Mouse (Mus musculus) left cerebral cortex, adult 8-10 months (tissue): ENCODE results near the gene Kctd6. TPM values are rescaled to one million over a fixed set of nuclear protein-coding genes. Genes with fewer than 3 reads are reported as not detected.
A peak's percentile ranks its signal among the peaks of the same experiment; 100 is the strongest.
"Not testable (repeated sequence)": the region's sequence is repeated elsewhere in the genome, so short reads cannot be mapped to it uniquely, and the experiment has no call there.

ENCODE experiments used
- DNase-seq, 2 experiments: peaks; one replicate each; pipeline ENCODE4 v3.0.0; 2022; ENCODE audit warnings: low spot score in 2 of 2
- total RNA-seq, 4 experiments: library from RNA; stranded (reverse); gene quantifications; 2 replicates each; pipeline ENCODE4 v1.2.4; 2022

Gene Kctd6
- total RNA-seq = 10 to 100 TPM; 34.4 to 40.6 (median 39.0) TPM

DNA sequence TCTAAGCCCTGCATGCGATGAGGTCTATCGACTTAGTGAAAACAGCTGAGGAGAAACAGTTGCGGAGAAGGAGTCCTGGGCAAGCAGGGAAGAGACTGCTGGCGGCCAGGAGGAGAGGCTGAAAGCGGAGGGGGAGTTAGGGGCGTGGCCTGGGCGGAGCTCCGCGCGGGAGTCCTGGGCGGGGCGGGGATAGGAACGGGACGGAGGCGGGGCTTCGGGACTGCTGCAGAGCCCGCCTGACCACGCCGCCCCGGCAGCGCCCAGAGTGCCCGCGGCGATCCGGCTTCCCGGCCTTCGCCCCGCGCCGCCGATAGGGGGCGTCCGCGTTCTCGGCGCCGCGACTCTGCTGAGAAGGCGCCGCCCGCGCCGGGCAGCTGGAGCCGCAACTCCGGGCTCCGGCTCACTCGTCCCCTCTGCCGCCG is at the start of gene Kctd6:
Gene Kctd6, plus strand, starts transcription at position 338 of the 422 bp plus-strand sequence.
- DNase-seq = peak; percentile 86 to 97

GRCm38 (mm10) chr14:8164463-8164862 is 49.5 kb upstream of the Kctd6 start:
- DNase-seq = no peak

GRCm38 (mm10) chr14:8172507-8173410 is 41.2 kb upstream of the Kctd6 start, which contains the start of gene Pdhb:
Gene Pdhb, minus strand, starts transcription at chr14:8173025.
- peak; percentile 93 to 100 for DNase-seq

DNA sequence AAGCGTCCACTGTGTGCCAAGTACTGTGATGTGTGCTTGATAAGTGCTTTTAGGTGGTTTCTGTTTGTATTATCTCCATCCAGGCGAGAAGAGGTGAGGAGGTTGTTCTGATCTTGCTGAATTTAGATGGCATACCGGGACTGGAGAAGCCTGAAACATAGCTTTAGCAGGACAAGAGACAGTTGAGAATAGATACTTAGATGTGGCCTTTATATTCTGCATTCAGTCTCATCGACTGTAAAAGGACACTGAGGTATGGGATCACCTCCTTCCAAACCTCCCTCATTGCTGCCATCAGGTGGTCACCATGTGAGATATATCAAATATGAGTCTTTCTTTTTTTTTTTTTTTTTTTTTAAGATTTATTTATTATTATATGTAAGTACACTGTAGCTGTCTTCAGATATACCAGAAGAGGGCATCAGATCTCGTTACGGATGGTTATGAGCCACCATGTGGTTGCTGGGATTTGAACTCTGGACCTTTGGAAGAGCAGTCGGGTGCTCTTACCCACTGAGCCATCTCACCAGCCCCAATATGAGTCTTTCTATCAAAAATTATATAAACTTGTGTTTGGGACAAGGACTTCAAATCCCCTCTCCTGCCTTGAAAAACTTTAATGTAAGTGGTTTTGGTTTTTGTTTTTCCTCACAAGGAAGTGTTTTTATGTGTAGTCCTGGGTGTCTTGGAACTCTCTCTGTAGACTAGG is 40.2 kb upstream of the Kctd6 start:
- DNase-seq = not testable (repeated sequence)

DNA sequence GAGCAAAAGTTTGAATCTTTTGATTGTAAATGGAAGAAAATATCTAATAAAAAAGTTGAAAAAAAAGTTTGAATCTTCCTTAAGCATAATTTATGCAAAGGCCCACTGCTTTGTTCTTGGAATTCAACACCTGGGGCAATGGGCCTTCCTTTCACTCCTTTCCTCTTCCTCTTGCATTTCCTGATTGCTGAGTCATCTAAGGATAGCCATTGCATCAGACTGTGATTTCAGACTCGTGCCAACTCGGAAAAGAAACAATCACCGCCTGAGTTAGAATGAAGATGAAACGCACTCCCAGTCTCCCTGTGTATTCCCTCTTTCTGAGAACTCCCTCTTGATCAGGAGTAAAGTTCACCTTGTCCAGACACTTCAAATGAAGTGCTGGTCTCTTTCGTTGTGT is 39.3 kb upstream of the Kctd6 start:
- no peak for DNase-seq

- no peak for DNase-seq
These were observed 37.7 kb upstream of the Kctd6 start for GRCm38 (mm10) chr14:8176251-8176650.

- no peak for DNase-seq
These were observed 33.4 kb upstream of the Kctd6 start for GRCm38 (mm10) chr14:8180371-8181035.

- no peak for DNase-seq
These were observed 30.6 kb upstream of the Kctd6 start for GRCm38 (mm10) chr14:8183330-8183729.

DNA sequence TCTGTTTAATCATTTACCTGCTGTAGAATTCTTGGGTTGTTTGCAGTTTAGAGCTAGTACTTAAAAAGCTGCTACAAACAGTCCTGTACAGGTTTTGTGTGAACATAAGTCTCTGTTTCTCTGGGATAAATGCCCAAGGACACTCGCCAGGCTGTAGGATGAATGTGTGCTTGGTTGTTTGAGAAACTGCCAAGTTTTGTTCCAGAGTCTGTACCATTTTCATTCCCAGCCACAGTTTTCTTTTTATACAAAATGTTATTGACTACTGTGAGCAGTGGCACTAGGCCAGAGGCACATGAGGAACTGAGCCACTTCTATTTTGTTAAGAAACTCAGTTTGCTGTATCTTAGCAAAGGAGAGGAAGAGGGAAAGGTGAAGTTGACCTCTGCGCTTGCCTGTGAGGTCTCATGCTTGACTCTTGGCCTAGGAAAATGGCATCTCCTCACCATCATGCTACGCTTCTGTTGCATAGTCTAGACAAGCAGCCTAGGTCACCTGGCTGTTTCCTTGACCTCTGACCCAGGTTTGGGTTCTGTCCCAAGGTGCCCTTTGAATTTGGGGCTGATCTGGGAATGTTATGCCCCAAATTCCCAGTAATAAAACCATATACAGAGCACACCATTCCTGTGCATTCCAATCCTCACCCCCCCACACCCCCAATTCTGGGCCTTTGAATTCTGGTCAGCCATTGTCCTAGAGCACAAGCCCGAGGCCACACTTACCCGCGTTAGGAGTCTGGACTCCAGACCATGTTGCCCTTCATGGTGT is 27.5 kb upstream of the Kctd6 start:
- peak in 1 of 2 experiments; percentile 87 for DNase-seq

DNA sequence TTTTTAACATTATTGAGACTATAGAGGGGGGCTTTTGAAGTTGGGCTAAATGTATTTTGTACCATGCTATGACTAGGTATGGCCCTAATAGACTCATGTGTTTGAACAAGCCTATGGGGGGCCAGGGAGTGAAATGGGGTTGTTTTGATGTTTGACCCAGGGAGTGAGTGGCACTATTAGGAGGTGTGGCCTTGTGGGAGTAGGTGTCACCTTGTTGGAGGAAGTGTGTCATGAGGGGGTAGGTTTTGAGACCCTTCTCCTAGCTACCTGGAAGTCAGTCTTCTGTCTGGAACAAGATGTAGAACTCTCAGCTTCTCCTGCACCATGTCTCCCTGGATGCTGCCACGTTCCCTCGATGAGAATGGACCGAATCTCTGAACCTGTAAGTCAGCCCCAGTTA is 23.4 kb upstream of the Kctd6 start:
- DNase-seq = no peak

DNA sequence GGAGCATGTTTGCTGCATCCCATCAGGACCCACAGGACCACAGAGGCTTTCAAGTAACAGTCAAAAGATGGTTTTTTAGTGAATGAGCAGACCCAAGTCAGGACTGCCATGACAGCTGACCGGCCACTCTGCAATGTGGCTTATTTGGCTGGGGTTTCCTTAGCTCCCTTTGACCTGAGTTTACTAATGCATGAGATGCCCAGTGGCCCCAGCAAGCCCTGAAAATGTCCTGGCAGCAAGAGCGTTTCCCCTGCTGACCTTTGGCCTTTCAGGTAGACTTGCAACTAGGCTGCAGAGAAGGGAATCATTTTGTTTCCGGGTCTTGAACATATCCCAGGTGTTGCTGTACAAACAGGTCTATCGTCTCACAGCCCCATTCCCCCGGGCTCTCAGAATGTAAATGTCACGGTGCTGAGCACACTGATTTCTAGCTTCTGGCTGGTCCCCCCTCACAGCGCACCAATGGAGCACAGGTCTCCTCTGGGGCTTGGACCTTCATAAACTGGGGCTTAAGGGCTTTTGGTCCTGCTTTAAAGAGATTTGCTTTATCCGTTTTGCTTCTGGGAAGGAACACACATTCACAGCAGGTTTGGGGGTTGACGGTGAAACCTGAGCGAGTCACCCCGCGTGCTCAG is 22.5 kb upstream of the Kctd6 start:
- DNase-seq = no peak

DNA sequence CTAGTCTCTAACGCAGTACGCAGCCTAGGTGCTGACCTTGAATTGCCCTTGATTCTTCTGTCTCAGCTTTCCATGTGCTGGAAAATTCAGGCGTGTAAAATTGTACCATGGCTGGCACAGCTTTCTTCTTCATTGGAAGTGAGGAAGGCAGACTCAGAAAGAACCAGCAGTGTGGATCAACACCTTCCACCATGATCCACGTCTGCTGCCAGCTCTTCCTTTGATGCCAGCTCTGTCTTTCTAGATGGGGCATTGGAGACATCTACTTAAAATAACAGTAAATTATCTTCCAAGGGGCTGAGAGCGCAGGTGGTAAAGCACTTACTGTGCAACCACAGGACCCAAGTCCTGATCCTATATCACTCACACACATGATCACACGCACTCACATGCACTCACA is 21.2 kb upstream of the Kctd6 start:
- no peak for DNase-seq

GRCm38 (mm10) chr14:8200769-8201168 is 13.2 kb upstream of the Kctd6 start:
- no peak for DNase-seq

GRCm38 (mm10) chr14:8201715-8202114 is 12.2 kb upstream of the Kctd6 start:
- no peak for DNase-seq

GRCm38 (mm10) chr14:8206179-8206910 is 7.6 kb upstream of the Kctd6 start:
- peak in 1 of 2 experiments; percentile 49 for DNase-seq

- no peak for DNase-seq
These were observed 6.8 kb upstream of the Kctd6 start for GRCm38 (mm10) chr14:8207105-8207504.

GRCm38 (mm10) chr14:8207543-8207942 is 6.4 kb upstream of the Kctd6 start:
- DNase-seq = no peak

GRCm38 (mm10) chr14:8208876-8209275 is 5.1 kb upstream of the Kctd6 start:
- peak in 1 of 2 experiments; percentile 91 for DNase-seq

GRCm38 (mm10) chr14:8209896-8210295 is 4.0 kb upstream of the Kctd6 start:
- no peak for DNase-seq

DNA sequence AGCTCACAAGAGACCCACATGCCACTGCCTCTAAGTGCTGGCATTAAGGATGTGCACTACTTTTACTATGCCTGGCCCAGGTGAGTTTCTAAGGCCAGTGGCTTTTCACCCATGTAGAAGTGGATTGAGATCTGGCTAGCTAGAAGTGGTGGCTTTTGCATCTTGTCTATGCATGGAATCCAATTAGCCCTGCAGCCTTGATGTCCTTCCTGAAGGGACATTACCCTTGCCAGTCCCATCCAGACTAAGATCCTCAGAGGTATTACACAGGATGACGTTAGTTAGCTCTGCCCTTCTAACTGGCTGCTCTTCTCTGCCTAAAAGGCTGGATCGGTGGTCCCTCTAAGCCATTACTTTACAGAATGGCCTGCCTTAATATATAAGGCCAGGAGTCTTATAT is 944 bp upstream of the Kctd6 start:
- DNase-seq = no peak
